Mouse (Mus musculus): ENCODE measurements around the gene 4930507D05Rik. TPM values are rescaled to one million over a fixed set of nuclear protein-coding genes. Genes with fewer than 3 reads are reported as not detected.
"Not testable (repeated sequence)": the region's sequence is repeated elsewhere in the genome, so short reads cannot be mapped to it uniquely, and the experiment has no call there.

Gene 4930507D05Rik
- polyA plus RNA-seq, 1 experiment from 2014 or later: 1.2 TPM

GRCm38 (mm10) chr10:62418831-62419356 lies 30.4 kb upstream of the 4930507D05Rik start:
- H3K4me3 ChIP-seq (ENCODE audit: low read depth, low read length): no peak overlapping the region
- H3K9ac ChIP-seq (ENCODE audit: low read depth, low read length): no peak overlapping the region
- no peaks in the 10 kb centered on the region for H3K9me3 ChIP-seq (ENCODE audit: control insufficient read depth, low read length)
- no peaks in the 10 kb centered on the region for H3K36me3 ChIP-seq (ENCODE audit: control insufficient read depth, insufficient read depth, low read length)
- 44% methylated on average over 7 of the region's 7 CpGs for WGBS
- H3K4me2 ChIP-seq (replicated peaks; ENCODE audit: low read depth, low read length): no peak overlapping the region
- no peak overlapping the region for H3K27ac ChIP-seq (ENCODE audit: low read depth, low read length)
- DNase-seq (ENCODE audit: low spot score) (no peak), ATAC-seq (ENCODE audit: low FRiP score) (no peak)
- H3K4me1 ChIP-seq (replicated peaks; ENCODE audit: control insufficient read depth, insufficient read depth, low read length): no peaks in the 10 kb centered on the region
- no peaks in the 10 kb centered on the region for H3K27me3 ChIP-seq (ENCODE audit: control insufficient read depth, insufficient read depth, low read length)

- DNase-seq (ENCODE audit: low spot score) (no peak), ATAC-seq (ENCODE audit: low FRiP score) (no peak)
- no peak overlapping the region for H3K27ac ChIP-seq (ENCODE audit: low read depth, low read length)
- WGBS: 81% methylated on average over 5 of the region's 5 CpGs
- H3K36me3 ChIP-seq (ENCODE audit: control insufficient read depth, insufficient read depth, low read length): no peaks in the 10 kb centered on the region
- H3K9me3 ChIP-seq (ENCODE audit: control insufficient read depth, low read length): no peaks in the 10 kb centered on the region
- H3K27me3 ChIP-seq (ENCODE audit: control insufficient read depth, insufficient read depth, low read length): no peaks in the 10 kb centered on the region
- no peak overlapping the region for H3K4me2 ChIP-seq (replicated peaks; ENCODE audit: low read depth, low read length)
- H3K4me1 ChIP-seq (replicated peaks; ENCODE audit: control insufficient read depth, insufficient read depth, low read length): no peaks in the 10 kb centered on the region
- H3K4me3 ChIP-seq (ENCODE audit: low read depth, low read length): no peak overlapping the region
- no peak overlapping the region for H3K9ac ChIP-seq (ENCODE audit: low read depth, low read length)
These were observed 29.9 kb upstream of the 4930507D05Rik start for GRCm38 (mm10) chr10:62419422-62419821.

- H3K4me3 ChIP-seq (ENCODE audit: low read depth, low read length): no peak overlapping the region
- H3K9ac ChIP-seq (ENCODE audit: low read depth, low read length): no peak overlapping the region
- no peak for DNase-seq (ENCODE audit: low spot score)
- no peak overlapping the region for H3K4me2 ChIP-seq (replicated peaks; ENCODE audit: low read depth, low read length)
- H3K36me3 ChIP-seq (ENCODE audit: control insufficient read depth, insufficient read depth, low read length): no peaks in the 10 kb centered on the region
- H3K27me3 ChIP-seq (ENCODE audit: control insufficient read depth, insufficient read depth, low read length): no peaks in the 10 kb centered on the region
- ATAC-seq (ENCODE audit: low FRiP score): no peak
- WGBS: 75% methylated on average over 6 of the region's 6 CpGs
- H3K4me1 ChIP-seq (replicated peaks; ENCODE audit: control insufficient read depth, insufficient read depth, low read length): no peaks in the 10 kb centered on the region
- no peaks in the 10 kb centered on the region for H3K9me3 ChIP-seq (ENCODE audit: control insufficient read depth, low read length)
- H3K27ac ChIP-seq (ENCODE audit: low read depth, low read length): no peak overlapping the region
These were observed 28.9 kb upstream of the 4930507D05Rik start for GRCm38 (mm10) chr10:62420399-62420798.

DNA sequence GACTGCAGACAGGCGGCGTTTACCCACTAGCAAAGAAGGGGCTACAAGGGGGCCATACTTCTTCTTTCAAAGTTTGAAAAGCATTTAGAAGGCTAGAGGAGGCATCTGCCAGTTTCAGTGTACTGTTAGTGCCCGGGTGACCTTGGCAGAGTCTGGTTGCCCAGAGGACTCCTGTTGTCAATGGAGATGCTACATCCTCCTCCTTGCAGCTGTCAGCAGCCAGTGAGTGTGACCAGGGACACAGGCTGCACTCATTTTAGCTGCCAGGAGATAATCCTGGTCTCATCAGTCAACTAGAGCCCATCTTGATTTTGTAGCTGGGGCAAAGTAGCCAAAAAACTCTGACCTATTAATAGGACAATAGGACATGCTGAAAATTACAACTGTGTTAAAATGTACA lies 28.2 kb upstream of the 4930507D05Rik start:
- Histone ChIP-seq H3K4me3 (ENCODE audit: low read depth, low read length) (no peak overlapping the region), H3K9me3 (ENCODE audit: control insufficient read depth, low read length) (no peaks in the 10 kb centered on the region), H3K27ac (ENCODE audit: low read depth, low read length) (no peak overlapping the region), H3K9ac (ENCODE audit: low read depth, low read length) (no peak overlapping the region), H3K27me3 (ENCODE audit: control insufficient read depth, insufficient read depth, low read length) (no peaks in the 10 kb centered on the region), H3K4me2 (replicated peaks; ENCODE audit: low read depth, low read length) (no peak overlapping the region), H3K36me3 (ENCODE audit: control insufficient read depth, insufficient read depth, low read length) (no peaks in the 10 kb centered on the region), H3K4me1 (replicated peaks; ENCODE audit: control insufficient read depth, insufficient read depth, low read length) (no peaks in the 10 kb centered on the region)
- no peak for ATAC-seq (ENCODE audit: low FRiP score)
- DNase-seq (ENCODE audit: low spot score): no peak
- WGBS: 80% methylated on average over 3 of the region's 3 CpGs

- Histone ChIP-seq H3K4me3 (ENCODE audit: low read depth, low read length) (no peak within 1 kb of the TSS), H3K36me3 (ENCODE audit: control insufficient read depth, insufficient read depth, low read length) (no peaks in the 10 kb centered on the region), H3K4me2 (replicated peaks; ENCODE audit: low read depth, low read length) (no peak within 1 kb of the TSS), H3K4me1 (replicated peaks; ENCODE audit: control insufficient read depth, insufficient read depth, low read length) (no peaks in the 10 kb centered on the region), H3K9ac (ENCODE audit: low read depth, low read length) (no peak within 1 kb of the TSS), H3K27ac (ENCODE audit: low read depth, low read length) (no peak within 1 kb of the TSS), H3K27me3 (ENCODE audit: control insufficient read depth, insufficient read depth, low read length) (no peaks in the 10 kb centered on the region), H3K9me3 (ENCODE audit: control insufficient read depth, low read length) (no peaks in the 10 kb centered on the region)
- ATAC-seq (ENCODE audit: low FRiP score) (no peak), DNase-seq (ENCODE audit: low spot score) (no peak)
- 35% methylated on average over 15 of the region's 15 CpGs for WGBS
These were observed 27.0 kb upstream of the 4930507D05Rik start, which contains the start of gene Hkdc1 for GRCm38 (mm10) chr10:62422255-62422654. TSS of gene Hkdc1 (minus strand) at chr10:62422491.

DNA sequence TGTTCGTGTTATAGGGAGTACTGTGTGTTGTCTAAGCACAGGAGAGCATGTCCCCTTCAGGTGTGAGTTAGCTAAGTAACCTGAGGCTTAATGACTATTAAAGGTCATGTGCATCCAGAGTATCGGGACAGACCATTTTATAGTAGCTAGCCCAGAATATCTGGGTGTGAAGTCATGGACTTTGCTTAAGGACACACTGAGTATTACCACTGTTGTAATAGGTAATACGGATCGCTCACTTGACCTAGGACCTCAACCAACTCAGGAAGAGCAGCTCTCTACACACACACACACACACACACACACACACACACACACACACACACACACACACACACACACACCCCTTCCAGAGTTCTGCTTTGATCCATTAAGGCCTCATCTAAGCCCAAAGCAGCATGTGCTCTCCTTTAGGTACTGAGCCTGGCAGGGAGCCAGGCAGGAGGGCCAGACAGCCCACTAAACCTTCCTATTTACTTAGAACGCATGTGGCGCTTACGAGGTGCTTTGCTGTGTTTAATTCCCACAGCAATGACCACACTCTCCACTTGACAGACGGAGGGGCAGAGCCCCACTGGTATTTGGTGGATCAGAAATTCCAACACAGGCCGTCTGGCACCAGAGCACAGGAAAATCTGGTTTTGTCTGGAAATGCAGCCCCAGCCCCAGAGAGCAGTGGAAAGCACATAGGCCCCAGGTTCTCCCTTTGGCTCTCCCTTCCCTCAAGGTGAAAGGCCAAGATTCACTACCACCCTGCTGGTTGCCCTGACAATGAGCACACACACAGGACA lies 24.0 kb upstream of the 4930507D05Rik start:
- Histone ChIP-seq H3K36me3 (ENCODE audit: control insufficient read depth, insufficient read depth, low read length) (peaks cover 4% of the 10 kb centered on the region; the same call in 1 of the 2 replicates), H3K9me3 (ENCODE audit: control insufficient read depth, low read length) (no peaks in the 10 kb centered on the region), H3K9ac (ENCODE audit: low read depth, low read length) (no peak overlapping the region), H3K4me2 (replicated peaks; ENCODE audit: low read depth, low read length) (no peak overlapping the region), H3K4me1 (replicated peaks; ENCODE audit: control insufficient read depth, insufficient read depth, low read length) (no peaks in the 10 kb centered on the region), H3K27me3 (ENCODE audit: control insufficient read depth, insufficient read depth, low read length) (no peaks in the 10 kb centered on the region), H3K4me3 (ENCODE audit: low read depth, low read length) (no peak overlapping the region), H3K27ac (ENCODE audit: low read depth, low read length) (no peak overlapping the region)
- DNase-seq (ENCODE audit: low spot score): no peak
- WGBS: 63% methylated on average over 9 of the region's 9 CpGs
- ATAC-seq (ENCODE audit: low FRiP score): no peak

- no peaks in the 10 kb centered on the region for H3K4me1 ChIP-seq (replicated peaks; ENCODE audit: control insufficient read depth, insufficient read depth, low read length)
- H3K27me3 ChIP-seq (ENCODE audit: control insufficient read depth, insufficient read depth, low read length): no peaks in the 10 kb centered on the region
- H3K4me3 ChIP-seq (ENCODE audit: low read depth, low read length): no peak overlapping the region
- H3K27ac ChIP-seq (ENCODE audit: low read depth, low read length): no peak overlapping the region
- H3K9ac ChIP-seq (ENCODE audit: low read depth, low read length): no peak overlapping the region
- ATAC-seq (ENCODE audit: low FRiP score) (no peak), DNase-seq (ENCODE audit: low spot score) (no peak)
- H3K36me3 ChIP-seq (ENCODE audit: control insufficient read depth, insufficient read depth, low read length): peaks cover 16% of the 10 kb centered on the region
- 91% methylated on average over 5 of the region's 5 CpGs for WGBS
- H3K4me2 ChIP-seq (replicated peaks; ENCODE audit: low read depth, low read length): no peak overlapping the region
- no peaks in the 10 kb centered on the region for H3K9me3 ChIP-seq (ENCODE audit: control insufficient read depth, low read length)
These were observed 18.9 kb upstream of the 4930507D05Rik start for GRCm38 (mm10) chr10:62430427-62430826.

DNA sequence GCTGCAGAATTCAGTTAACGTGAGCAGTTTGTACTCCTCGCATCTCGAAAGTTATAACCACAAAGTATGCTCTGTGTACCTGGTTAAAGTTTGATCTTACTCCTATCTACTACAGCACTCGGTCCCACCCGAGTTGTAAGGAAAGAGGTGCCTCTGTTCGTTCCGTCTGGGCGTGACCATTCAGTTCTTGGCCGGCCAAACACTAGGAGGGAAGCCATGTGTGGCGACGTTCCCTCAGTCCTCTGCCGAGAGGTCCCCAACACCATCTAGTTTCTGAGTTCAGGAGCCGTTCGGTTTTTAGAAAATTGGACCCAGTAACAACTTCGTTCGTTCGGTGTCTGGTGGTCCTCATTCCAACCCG lies 971 bp downstream of the 4930507D05Rik start:
- DNase-seq (ENCODE audit: low spot score): no peak
- peaks cover 2% of the 10 kb centered on the region; the same call in 1 of the 2 replicates for H3K4me1 ChIP-seq (replicated peaks; ENCODE audit: control insufficient read depth, insufficient read depth, low read length)
- peak overlapping the region; percentile 75 for H3K9ac ChIP-seq (ENCODE audit: low read depth, low read length)
- no peak; the same call in 1 of the 2 replicates for ATAC-seq (ENCODE audit: low FRiP score)
- no peak overlapping the region for H3K27ac ChIP-seq (ENCODE audit: low read depth, low read length)
- no peaks in the 10 kb centered on the region for H3K27me3 ChIP-seq (ENCODE audit: control insufficient read depth, insufficient read depth, low read length)
- peak overlapping the region; percentile 73 for H3K4me3 ChIP-seq (ENCODE audit: low read depth, low read length)
- H3K4me2 ChIP-seq (replicated peaks; ENCODE audit: low read depth, low read length): peak overlapping the region; percentile 63
- H3K9me3 ChIP-seq (ENCODE audit: control insufficient read depth, low read length): no peaks in the 10 kb centered on the region
- H3K36me3 ChIP-seq (ENCODE audit: control insufficient read depth, insufficient read depth, low read length): 0 out of 2 replicates have a peak, but pooled peaks cover 3% of the 10 kb centered on the region
- WGBS: 34% methylated on average over 18 of the region's 18 CpGs

DNA sequence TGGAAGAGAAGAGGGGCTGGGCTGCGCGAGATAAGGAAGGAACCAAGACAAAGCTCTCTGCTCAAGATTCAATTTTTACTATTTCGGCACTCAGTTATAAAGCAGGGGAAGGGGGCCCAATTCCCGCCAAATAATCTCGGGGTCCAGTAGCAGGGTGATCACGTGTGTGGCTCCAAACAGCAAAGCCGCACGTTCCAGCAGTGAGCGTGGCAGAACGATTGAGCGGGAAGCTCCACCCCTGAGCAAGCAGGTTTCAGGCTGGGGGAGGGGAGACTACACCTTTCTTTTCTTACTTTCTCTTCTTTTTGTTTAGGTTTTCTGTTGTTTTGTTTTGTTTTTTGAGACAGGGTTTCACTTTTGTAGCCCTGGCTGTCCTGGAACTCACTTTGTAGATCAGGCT lies 2.7 kb downstream of the 4930507D05Rik start:
- H3K4me2 ChIP-seq (replicated peaks; ENCODE audit: low read depth, low read length); H3K27me3 ChIP-seq (ENCODE audit: control insufficient read depth, insufficient read depth, low read length); H3K4me3 ChIP-seq (ENCODE audit: low read depth, low read length); H3K27ac ChIP-seq (ENCODE audit: low read depth, low read length); H3K36me3 ChIP-seq (ENCODE audit: control insufficient read depth, insufficient read depth, low read length); ATAC-seq (ENCODE audit: low FRiP score); H3K4me1 ChIP-seq (replicated peaks; ENCODE audit: control insufficient read depth, insufficient read depth, low read length); H3K9me3 ChIP-seq (ENCODE audit: control insufficient read depth, low read length); DNase-seq (ENCODE audit: low spot score); H3K9ac ChIP-seq (ENCODE audit: low read depth, low read length): not testable (repeated sequence)
- WGBS: 70% methylated on average over 11 of the region's 11 CpGs
